Mouse (Mus musculus): ENCODE data around the gene Gm9507.
"Not testable (repeated sequence)": the region's sequence is repeated elsewhere in the genome, so short reads cannot be mapped to it uniquely, and the experiment has no call there.

Gene Gm9507

GRCm38 (mm10) chr10:77772142-77772541 lies 39.5 kb downstream of the Gm9507 start:
- not testable (repeated sequence) for DNase-seq (ENCODE audit: low read depth, low spot score)

GRCm38 (mm10) chr10:77771225-77771624 lies 40.4 kb downstream of the Gm9507 start, which contains the start of gene Gm3238:
Gene Gm3238 (minus strand): TSS chr10:77771325.
- not testable (repeated sequence) for DNase-seq (ENCODE audit: low read depth, low spot score)

GRCm38 (mm10) chr10:77769727-77770126 lies 41.9 kb downstream of the Gm9507 start:
- DNase-seq (ENCODE audit: low read depth, low spot score), result no peak
